Mouse (Mus musculus) neutrophil, adult 5-6 weeks (primary cell): ENCODE data around the gene Cblb. TPM values are rescaled to one million over a fixed set of nuclear protein-coding genes. Genes with fewer than 3 reads are reported as not detected.

ENCODE experiments used
- ATAC-seq: fragments of 151-379, 151-347 bp; 2 replicates; pipeline ENCODE4 v1.8.0; 2017; ENCODE audit warnings: mild to moderate bottlenecking, moderate TSS enrichment; ENCODE audit not compliant: insufficient number of reproducible peaks, poor library complexity, low FRiP score, severe bottlenecking; ENCODE audit errors: extremely low read depth
- total RNA-seq: library from RNA; stranded (forward); fragments of 200-1000 nt; gene quantifications from 2 replicates; pipeline ENCODE4 v1.2.3, GENCODE M21; 2017

Cblb gene
- total RNA-seq, 1 experiment from 2014 or later: 45.4 TPM

DNA sequence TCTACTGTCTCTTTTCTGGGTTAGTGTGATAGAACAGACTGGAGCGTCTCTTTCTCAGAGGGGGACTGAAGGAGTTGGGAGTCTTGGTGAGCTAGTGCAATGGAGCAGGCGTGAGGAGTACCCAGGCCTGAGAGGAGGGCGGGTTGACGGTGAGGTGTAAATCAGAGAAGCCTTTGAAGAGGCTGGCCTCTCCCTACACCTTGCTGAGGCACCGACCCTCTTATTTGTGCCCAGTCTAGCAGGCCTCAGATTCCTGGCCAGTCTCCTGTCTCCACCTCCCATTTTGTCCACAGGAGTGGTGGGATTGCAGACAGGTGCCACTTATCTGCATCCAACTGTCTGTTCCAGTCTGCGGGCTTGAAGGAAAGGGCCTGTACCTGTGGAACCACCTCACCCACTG is 117.0 kb downstream of the Cblb start:
- ATAC-seq: no peak

DNA sequence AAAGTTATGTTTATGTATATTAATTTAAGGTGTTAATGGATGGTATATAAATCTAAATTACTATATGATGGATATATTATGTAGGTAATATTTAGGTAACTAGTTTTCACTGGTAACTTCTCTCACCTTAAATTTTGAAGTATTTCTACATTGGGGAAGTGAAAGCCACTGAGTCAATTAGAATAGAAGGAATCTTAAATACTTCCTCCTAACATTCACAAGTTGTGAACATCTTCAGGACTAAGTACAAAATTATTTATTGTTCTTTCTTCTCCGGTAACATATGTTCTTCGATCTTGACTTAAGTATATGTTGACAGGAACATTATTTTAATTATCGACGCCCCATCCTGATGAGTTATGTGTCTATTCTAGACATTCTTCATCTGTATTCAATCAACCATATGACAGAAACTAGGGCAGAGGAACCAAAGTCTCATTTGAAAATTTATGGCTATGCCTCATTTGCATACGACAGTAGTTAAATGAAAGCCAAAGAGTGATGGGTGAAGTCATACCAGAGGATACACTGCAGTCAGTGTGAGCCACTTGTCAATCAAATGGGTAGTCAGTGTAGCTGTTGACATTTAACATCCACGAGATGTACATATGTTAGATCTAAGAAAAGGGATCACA is 118.2 kb downstream of the Cblb start:
- peak; percentile 65 for ATAC-seq

DNA sequence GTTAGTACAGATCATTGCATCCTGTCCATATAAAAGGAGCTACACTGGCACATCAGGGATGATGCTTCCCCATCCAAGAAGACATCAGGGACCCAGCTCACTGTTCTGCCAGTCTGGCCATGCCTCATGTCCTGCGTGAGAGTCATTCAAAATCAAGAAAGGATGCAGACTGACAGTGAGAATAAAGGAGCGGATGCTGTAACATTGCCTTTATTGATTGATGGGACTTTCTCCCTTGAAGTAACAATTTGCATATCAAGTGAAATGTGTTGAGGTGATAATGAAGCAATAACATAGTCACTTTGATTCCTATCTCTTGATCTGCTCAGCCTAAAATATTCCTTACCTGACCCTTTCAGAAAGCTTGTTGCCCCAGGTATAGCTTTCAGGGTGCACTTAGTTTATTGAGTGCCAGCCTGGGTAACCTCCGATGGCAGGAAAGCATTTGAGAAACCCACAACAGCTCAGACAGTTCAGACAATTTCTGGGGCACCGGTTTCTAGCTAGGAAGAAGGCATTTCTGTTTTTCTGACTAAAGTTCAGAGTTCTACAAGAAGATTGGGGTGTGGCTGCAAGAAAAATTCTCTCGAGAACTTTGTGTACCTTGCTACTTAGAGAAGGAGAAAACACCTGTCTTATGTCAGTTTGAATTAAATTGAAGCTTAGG is 124.1 kb downstream of the Cblb start:
- ATAC-seq: no peak

DNA sequence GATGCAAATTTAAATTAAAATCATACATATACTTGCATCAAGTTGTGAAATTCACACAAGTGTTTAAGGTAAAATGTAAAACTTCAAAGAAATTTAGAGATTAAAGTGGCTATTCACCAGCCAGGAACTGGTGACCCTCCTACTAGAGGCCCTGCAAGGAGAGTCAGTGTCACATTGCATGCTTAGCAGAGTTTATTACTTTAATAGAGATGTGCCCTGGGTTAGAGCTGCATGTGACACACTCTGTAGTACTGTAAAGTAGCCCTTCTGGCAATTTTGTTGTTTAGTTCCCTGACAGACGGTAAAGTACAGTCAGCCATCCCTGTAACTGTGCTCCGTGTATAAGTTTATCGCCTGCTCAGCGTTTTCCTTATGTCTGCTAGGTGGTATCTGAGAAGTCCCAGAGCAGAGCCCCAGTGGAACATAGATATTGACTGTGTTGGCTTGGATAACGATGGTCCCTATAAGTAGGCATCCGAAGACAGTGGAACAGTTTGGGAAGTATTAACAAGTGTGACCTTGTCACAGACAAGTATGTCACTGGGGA is 129.0 kb downstream of the Cblb start:
- ATAC-seq: no peak

DNA sequence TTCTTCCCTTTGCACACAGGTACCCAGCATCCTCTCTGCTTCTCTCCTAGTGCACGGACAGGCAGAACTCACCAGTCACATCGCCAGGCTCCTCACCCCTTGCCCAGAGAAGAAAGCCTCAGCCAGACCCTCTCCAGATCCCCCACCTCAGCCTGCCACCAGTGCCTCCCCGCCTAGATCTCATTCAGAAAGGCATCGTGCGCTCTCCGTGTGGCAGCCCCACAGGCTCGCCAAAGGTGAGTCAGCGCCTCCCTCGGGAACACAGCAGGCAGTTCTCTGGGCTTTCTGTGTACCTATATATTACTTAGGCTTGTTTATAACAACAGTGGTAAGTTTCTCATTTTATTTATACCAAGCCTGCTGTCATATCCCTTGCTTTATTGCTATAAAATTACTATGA is 133.2 kb downstream of the Cblb start:
- no peak for ATAC-seq

DNA sequence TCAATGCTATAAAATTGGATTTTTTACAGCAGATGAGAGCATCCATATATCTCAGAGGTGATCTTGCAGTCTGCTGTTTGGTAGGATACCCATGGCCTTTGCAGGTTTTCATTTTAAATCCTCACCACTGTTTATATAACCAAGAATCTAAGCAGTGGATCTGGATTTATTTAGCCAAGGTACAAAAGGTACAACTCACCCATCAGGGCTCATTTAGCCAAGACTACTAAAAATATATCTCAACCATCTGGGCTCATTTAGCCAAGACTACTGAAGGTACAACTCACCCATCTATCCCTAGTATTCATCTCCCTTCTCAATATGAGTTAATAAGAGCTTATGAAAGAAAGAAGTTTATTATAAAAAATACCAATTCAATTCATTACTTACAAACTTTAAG is 142.2 kb downstream of the Cblb start:
- ATAC-seq: no peak

DNA sequence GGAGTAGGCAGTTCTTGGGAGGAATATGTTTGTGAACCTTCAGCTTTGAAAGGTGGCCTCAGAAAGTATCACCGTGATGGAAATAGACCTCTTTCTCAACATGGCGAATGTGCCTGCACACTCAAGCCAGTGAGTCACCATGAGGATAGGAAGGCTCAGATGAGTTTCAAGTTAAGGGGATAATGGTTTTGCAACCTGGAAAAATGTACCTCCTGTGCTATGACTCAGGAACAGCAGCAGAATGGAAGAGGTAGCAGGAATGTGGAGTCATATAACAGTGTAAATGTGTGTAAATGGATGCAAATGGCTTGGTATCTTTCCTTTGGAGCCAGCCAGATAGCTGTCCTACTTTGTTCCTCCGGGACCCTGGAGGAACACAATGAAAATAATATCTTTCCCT is 148.8 kb downstream of the Cblb start:
- no peak for ATAC-seq

DNA sequence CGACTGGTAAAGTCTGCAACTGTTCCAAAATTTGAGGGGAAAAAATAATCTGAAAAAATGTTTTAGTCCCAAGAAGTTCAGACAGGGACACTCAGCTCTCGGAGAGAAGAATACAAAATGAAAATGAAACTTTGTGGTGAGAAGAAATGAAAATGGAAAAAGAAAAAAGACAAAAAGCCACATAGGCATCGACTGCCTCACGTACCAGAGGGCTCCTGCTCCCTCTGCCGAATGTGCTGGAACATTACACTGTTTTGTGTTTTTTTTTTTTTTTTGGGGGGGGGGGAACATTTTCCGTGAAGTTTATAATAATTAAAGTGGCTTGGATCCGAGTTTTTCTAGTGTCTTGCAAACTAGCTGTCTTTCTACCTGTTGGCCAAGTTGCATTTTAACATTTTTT is 151.0 kb downstream of the Cblb start:
- peak; percentile 96 for ATAC-seq

DNA sequence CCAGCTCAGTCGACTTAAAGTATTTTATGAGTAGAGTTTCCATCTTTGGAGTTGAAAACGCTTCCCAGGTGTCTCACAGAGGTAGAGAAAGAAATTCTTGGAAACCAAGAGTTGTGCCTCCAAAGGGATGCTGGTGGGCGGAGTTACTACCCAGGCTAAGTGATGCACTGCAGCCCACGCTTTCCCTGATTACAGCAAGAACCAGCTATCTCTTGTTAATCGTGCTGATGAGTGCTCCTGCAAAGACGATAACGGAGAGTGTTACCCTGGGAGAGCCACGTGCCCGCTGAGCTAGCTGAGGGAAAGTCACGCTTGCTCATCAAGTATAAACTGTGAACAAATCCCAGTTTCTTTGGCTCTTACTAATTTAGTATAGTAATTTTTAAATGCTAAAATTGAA is 153.3 kb downstream of the Cblb start:
- ATAC-seq: no peak

DNA sequence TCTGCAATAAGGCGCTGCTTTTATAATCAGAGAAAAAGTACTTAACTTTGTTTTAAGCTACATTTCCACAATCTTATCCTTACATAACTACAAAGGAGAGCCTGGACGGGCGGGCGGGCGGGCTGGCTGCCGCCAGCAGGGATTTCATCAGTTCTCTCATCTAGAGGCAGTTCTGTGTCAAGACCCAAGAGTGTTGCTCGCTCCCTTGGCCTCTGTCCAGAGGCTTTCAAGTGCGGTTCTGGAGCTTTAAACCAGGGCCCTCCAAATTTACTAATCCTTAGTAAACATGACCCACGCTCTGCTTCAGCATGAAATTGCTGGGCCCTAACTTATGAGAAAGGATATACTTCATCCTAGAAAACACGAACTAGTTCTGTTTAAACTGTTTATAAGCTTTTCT is 155.7 kb downstream of the Cblb start:
- no peak for ATAC-seq

DNA sequence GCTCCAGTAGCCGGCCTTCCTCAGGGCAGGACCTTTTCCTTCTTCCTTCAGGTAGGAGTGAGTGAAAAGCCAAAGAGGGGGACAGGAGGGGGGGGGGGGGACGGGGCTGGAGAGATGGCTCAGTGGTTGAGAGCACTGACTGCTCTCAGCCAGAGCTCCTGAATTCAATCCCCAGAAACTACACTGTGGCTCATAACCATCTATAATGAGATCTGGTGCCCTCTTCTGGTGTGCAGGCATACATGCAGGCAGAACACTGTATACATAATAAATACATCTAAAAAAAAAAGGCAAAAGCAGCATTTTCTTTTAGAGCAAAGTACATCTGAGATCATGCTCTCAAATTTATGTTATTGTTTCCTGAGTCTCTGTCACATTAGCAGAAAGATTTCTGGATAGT is 158.1 kb downstream of the Cblb start:
- no peak for ATAC-seq

DNA sequence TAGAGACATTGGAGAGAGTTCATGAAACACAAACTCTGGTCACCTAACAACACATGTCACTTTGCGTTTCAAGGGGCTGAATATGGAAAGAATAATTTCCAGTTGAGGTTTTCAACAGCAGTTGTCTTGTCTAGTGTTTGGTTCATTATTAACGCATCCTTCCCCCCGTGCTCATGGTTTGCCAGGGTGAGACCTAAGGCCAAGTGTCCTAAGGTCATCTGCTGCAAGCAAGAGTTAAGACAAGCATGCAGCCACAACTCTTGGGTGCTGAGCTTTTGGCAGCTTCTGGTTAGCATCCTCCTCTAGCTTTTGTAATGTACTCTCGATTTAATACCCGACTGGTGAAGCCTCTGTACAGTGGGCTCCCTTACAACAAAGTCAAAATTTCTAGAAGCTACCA is 159.7 kb downstream of the Cblb start:
- ATAC-seq: no peak

DNA sequence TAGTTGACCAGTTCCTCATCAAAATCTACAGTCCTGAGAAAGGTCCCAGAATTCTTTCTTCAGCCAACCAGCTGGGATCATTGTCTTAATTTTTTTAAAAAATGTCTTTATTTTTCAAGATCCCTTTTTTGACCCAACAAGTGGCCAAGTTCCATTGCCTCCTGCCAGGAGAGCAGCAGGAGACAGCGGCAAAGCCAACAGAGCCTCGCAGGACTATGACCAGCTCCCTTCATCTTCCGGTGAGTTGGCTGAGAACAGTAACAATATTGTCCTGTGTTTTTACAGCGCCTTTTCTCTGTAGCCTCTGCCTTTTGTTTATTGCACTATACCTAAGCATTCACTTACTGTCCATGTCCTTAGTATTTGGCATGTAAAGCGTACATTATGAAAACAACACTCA is 163.0 kb downstream of the Cblb start:
- no peak for ATAC-seq

DNA sequence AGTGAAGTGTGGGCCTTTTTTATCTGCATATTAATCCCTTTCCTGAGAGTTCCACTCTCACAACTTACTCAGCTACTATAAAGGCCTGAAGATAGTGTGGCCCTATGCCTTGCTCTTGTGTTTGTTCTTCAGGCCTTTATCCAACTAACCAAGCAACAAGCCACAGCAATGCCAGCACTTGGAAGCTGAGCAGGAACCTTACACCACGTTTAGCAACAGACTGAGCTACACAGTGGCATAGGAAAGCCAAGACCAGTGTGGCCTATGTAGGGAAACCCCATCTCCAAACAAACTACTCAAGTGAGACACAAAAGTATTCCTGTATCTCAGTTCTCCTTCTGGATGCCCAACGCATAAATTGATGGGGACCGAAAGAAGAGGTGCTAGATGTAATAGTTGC is 163.8 kb downstream of the Cblb start:
- ATAC-seq: no peak

DNA sequence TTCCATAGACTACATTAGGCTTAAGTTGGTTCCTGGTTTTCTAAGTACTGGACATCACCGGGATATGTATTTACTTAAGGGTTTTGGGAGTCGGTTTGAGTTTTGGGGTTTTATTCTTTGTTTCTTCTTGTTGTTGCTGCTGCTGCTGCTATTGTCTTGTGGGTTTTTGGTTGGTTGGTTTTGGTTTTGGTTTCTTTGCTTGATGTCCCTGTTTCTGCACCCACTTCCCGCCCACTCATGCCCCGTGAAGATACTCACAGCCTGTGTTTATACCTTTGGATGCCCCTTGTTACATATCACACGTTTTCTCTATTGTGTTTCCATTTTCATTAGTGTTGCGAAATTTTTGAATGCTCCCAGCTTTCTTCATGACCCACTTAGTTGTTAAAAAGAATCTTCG is 169.1 kb downstream of the Cblb start:
- peak; percentile 60; the same call in 1 of the 2 replicates for ATAC-seq

DNA sequence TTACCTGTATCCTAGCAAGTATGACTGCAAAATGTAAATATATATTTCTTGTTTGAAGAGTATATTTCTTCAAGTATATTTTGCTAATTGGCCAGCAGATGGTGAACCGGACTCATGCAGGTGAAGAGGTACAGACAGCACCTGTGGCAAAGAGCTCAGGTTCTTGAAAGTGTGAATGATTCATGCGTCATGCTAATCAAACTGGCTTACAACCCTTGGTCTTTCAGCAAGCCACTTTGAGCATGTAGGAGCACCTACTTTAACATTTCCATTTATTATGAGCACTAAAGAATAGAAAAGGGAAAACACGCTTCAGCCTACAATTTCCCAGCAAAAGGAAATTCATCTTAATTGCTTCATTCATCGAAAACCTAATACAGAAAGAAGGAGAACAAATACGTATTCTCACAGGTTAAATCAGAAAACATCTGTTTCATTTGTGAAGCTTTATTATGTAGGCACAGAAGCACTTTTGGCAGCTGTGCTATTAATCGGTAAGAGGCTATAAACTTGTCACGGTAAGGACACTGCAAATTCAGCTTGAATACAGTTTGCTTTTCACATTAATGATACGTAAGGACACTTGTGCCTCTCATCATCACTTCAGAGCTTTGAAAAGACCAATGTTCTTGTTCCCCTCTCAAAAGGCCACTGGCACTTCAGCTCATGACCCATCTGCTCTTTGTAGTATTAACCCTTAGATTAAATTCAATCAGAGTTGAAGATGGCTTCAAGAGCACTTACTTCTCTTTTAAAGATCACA is 180.0 kb downstream of the Cblb start:
- ATAC-seq: no peak

DNA sequence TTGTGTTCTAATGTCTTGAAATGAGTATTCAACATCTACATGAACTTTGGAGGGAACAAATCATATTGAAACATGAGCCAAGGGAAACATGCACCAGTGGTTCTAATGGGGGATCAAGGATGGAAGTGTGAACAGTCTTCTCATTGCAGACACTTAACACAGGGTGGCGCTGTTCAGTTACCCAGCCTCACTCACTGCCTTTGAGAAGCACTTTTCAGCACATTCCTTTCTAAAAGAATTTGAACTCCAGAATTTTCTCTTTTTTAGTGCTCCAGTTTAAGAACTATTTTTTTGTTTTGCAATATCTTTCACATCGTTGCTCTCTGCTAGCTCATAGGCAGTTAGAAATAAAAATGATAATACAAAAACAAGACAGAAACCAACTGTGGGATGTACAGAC is 188.0 kb downstream of the Cblb start:
- peak; percentile 44; the same call in 1 of the 2 replicates for ATAC-seq

DNA sequence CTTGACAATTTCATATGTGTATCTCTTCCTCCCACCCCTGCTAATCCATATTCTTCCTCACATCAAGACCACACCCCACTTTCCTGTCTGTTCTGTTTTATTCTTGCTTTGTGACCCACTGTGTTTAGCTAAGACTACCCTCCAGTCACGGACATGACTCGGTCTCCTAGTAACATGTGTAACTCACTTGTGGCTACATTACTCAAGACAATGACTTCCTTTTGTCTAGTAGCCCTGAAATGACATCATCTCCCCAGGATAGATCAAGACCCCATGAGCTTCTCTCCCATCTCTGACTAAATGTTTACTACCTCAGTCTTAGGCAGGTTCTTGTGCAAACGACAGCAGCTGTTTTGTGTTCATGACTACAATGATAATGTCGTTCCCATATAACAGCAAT is 191.9 kb downstream of the Cblb start:
- ATAC-seq: no peak

DNA sequence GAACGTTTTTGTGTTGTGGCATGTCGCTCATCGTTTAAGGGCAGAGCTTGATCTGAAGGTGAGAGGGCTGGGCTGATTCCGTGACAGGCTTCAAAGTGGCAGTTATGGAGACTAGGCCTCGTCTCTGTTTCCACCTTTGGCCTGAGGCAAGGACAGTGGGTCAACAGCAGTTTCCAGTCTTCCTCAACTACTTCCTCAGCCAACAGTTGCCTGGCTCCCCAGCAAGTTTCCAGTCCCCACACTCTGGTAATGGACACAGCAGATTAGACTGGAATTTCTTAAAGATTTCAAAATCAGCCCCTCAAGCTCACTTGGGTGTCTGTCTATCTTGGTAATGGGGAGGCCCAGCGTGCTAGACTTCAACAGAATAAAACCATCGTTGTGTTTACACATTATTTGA is 198.4 kb downstream of the Cblb start:
- no peak for ATAC-seq

DNA sequence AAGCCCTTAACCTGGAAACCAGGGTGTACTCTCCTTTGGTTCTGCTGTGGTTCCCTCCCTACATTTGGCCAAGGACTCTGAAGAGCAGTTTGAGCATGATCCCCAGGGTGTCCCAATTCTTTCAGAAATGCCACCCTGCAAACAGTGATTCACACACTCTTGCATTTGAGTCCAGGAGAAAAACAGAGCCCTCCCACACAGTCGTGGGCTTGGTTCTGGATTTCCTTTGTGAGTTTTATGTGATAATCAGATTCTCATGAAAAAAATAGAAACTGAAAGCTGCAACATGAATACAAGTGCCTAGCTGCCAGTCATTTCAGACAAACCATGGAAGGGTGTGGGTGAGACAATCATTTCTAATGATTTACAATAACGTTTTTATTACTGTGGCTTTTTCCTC is 198.9 kb downstream of the Cblb start:
- ATAC-seq: no peak
